Mouse (Mus musculus): ENCODE data around the gene Sdccag8.

Gene Sdccag8

DNA sequence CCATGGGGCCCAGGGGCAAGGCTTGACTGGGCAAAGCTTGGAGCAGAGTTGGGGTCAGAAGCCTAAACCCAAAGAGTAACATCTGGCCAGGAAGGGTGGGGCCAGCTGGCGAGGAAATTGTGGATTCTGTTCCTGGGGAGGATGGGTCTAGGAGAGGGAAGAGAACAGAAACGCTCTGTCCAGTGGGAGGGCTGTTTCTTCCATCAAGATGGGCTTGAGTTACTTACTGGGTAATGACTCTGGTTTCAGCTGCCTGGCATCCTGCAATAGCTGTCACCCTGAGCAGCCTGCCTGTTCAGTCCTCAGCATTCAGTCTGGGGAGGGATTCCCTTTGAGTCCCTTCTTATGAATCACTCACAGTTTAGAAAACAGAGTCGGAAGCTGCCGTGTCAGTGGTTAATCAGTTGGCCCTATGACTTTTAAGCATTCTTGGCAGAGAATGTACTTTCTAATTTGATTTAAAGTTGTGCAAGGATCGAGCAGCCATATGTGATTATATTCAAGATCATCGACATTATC is 200.5 kb downstream of the Sdccag8 start:
- no peak for DNase-seq

DNA sequence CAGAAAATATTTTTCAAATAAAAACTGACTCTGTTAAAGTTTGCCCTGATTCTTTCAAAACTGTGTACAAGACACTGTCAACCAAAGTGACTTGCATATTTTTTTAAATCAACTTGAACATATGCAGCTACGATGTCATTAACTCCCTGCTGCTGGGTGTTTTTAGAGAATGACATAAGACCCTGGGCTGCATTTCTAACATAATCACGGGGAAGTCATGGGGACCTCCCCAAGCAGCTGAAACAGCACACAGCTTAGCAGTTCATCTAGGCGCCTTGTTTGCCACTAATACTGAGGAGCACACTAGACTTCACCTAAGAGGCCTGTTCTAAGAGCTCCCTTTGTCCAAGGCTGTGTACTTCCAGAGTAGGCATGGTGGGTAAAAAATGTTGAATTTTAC is 201.5 kb downstream of the Sdccag8 start:
- no peak for DNase-seq

DNA sequence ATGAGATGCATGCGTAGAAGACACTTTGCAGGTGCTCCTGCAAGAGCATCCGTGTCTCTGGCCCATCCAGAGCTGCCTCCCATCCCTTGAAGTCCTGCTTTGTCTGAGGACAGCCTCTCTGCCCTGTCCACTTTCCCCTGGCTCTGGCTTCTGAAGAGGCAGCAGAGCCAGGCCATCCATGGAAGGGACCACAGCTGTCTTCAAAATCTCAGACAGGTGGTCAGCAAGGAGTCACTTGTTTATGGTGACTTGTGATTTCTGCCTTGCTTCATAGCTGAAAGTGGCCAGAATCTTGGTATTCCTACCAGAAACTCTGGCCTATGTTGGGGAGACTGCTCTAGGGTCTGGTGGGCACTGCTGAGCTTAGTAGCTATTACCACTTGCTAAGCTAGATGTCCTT is 202.3 kb downstream of the Sdccag8 start:
- no peak for DNase-seq

DNA sequence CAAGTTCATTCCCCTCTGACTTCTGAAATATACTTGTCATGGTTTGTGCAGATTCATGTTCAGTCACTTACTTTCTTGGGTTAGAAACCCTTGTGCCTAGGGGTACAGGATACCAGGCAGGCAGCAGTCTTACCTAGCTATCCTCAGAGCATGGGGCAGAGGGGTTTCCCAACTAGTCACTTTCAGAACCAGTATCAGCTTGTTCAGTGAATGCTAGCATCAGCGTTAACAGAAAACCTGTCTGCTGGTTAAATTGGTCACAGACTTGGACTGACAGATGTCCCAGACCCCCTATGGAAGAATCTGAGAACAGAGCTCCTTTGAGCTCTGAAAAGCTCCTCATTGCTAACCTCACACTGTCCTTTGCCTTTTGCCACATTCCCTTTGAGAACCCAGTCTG is 204.3 kb downstream of the Sdccag8 start:
- DNase-seq: no peak

DNA sequence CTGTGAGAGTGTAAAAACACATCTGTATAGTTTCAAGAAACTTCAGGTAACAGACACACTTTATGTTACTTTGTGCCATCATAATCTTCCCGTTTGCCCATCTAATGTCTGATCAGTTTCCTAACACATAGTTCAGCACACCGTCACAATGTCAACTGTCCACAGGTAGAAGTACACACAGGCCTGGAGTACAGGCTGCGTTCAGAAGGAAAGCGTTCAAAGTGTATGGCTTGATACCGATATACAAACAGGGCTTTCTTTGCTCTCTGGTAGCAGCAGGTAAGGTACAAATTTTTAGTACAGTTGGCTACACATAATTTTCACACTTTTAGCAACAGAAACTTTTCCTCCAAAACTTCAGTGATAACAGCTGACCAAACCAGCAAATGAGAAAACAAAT is 205.2 kb downstream of the Sdccag8 start:
- DNase-seq: no peak

DNA sequence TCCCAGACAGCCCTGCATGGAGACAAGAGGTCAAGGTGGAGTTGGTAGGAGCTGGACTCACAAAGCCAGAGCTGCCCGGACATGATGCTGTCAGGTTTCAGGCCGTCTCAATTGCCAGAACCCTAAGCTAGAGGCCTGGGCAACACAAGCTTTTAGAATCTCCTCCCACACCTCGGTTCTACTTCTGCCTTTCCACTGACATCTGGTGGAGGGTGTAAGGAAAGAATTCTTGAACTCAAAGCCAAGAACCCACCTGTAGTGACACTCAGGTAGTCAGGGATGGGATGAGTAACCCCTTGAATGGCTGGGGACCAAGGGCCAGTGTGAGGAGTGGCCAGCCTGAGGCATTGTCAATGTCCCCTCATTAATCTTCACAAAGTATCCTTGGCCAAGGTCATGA is 208.3 kb downstream of the Sdccag8 start:
- DNase-seq: no peak

DNA sequence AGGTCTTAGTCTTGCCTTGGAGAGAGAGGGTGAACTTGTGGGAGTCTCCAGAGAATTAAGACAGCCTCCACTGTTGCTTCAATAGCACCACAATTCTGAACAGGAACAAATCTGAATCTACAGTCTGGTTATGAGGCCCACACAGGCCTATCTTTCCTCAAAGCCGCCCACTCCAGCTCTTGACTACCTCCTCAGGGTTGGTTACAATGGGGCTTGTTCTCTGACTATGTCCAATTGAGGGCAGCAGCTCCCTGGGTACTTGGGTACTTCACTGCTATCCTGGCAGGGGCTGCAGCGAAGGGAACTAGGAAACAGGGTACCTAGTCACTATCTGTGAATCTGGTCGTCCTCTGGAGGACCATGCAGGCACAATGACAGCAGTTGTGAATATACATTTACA is 213.2 kb downstream of the Sdccag8 start:
- no peak for DNase-seq

DNA sequence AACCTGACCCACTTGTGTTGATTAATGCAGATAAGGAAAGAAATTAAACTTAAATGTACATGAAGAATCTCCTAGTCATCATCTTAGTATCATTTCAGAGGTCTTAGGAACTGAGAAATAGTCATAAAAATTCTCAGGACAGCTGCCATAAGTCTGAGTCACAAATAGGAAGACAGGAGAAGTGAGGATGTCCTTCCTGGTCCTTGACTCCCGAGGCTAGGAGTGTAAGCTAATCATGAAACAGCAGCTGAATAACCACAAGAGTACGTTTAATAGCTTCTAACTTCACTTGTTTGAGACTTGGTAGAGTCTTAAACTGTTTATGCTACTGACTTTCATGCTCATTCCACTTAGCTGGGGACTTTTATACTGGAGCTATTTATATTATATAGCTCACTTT is 214.6 kb downstream of the Sdccag8 start:
- DNase-seq: no peak

DNA sequence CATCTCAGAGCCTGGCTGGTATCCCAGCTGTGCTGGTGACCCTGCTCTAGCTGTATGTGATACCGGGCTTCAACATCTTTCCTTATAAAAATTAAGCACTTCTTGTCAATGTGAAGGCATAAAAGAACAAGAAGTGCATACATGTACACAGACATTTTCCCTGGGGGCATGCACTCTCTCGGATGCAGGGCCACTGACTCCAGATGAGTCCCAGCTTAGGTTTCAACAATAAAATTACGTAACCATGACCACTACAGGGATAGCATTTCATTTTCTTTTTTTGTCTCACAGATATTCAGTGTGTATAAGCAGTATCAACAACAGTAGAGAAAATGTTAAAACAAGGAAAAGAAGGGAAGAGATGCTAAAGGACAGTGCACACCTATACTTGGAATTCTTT is 216.2 kb downstream of the Sdccag8 start:
- DNase-seq: no peak

DNA sequence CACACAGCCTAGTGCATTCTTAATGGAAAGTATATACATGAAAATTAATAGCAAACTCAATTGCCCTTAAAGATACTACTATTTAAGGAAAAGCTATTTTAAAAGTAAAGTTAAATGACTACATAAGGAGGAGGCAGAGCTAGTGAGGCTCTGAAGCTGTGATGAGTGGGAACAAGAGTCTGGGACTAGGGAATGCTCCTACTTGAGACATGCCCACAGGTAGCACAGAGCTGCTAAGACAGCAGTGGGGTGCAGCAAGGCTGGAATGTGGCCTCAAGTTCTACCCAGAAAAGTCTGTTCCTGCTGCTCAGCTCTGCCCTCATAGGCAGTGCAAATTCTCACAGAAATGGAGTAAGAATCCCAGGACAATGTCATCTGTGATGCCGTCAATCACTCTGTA is 216.7 kb downstream of the Sdccag8 start:
- no peak for DNase-seq

DNA sequence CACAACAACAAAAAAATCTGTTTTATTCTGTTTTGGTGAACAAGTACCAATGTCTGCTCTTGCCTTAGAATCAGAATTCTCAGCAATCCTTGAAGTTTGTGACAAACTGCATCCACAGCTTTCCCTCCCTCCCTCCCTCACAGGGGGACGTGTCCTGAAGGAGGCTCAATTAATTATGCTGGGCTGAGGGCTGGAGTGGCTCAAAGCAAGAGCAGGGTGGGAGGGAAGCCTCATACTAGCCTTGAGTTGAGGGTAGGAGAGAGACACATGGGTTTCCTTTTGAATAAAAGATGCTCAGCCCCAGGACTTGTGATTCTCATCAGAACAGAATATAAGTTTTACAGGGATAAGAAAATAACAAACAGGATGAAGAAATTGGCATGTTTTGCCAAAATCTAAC is 217.8 kb downstream of the Sdccag8 start:
- DNase-seq: no peak

DNA sequence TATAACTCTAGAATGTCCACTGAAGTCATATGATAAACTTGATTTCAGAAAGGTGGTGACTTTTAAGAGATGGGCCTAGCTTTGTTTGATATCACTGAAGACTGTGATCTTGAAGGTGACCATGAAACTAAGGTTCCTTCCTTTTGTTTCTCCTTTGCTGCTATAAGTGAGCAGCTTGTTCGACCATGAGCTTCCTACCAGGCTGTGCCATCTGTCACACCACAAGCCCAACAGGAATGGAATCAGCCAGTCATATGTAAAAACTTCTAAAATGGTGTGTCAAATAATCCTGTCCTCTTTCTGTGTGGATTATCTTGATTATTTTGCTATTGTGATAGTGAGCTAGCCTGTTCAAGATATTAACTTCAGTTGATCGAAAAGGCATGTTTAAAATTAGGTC is 221.0 kb downstream of the Sdccag8 start:
- no peak for DNase-seq

DNA sequence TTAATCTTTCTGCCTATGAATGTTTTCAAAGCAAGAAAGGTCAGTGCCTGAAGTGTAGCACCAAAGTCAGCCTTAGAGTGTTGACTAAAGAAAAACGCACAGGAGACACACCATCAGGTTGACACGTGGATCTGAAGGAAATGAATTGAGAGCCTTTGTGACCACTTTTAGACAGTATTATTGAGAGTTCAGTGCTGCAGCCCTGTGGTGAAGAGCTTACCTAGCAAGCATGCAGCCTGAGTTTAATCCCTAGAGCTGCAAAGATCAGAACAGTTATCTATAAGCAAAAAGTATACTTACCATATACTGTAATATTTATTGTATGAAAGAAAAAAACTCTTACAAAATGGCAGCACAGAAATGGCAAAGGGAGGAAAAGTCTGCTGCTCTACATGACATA is 223.9 kb downstream of the Sdccag8 start:
- DNase-seq: no peak

DNA sequence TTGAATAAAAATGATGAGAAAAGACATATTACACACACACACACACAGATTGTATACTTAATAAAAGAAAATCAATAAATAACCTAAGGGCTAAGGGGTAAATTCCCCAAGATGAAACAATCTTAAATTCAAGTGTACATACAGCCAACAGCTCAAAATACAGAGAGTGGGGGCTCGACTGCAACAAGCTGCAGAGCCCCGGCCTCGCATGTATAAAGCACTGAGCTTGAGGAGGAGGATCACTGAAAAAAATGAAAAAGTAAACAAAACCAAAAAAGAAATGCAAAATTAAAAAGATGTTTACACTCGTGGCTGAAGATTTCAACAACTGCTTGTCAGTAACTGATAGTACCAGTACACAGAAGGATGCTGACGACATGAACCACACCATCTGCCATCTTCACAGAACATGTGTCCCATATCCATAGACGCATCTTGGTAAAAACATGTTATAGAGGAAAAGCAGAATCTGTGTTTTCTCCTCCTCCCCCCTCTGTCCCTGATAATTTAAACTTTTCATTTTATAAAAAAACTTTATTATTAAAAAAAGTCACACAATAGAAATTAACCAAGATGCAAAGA is 224.7 kb downstream of the Sdccag8 start:
- DNase-seq: peak; percentile 51

DNA sequence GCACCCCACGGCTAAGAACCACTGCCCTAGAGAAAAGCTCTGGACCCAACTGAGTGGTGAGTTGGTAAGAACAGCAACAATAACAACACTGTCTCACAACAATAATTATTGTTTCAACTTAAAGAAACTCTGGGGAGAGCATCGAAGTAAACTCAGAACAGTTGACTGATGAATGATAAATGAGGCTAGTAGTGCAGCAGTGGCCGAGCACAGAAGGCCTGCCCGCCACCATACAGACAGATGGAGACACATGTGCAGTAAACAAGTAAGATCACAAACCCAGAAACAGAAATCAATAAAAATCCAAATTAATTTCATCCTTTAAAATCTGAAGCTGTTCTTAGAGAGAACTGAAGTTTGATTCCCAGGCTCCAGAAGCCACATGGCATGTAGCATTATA is 225.6 kb downstream of the Sdccag8 start:
- DNase-seq: no peak

DNA sequence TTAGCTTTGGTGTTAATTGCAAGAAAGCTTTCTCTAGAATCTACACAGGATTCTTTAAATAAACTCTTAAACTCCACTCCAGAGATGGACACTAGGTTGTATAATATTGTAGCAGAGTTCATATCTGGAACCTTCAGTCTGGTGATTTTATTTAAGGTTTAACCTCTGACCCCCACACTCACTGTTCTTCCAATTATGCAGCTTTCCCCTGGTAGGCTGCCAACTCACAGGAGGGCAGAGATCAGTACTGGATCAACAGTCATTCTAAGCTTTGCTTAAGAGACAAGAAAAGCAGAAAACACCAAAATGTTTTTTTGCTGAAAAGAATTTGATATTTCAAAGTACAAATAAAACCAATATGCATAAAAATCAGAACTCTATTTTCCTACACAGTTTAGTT is 231.4 kb downstream of the Sdccag8 start:
- no peak for DNase-seq

DNA sequence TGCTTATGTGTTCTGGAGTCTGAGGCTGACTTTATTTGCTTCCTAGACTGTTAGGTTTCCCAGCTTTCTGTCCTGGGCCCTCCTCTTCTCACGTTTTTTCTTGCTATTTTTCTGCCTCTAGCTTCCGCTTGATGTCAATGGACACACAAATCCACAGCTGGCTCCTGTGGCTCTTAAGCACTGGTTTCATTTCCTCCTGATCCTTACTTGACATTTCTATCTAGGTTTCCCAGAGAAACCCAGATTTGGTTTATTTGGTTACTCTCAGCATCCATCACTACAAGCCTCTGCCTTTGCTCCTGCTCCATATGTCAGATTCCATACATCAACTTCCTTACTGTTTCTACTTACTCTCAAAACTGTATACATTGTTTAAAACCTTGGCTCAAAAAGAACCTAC is 232.5 kb downstream of the Sdccag8 start:
- DNase-seq: no peak

DNA sequence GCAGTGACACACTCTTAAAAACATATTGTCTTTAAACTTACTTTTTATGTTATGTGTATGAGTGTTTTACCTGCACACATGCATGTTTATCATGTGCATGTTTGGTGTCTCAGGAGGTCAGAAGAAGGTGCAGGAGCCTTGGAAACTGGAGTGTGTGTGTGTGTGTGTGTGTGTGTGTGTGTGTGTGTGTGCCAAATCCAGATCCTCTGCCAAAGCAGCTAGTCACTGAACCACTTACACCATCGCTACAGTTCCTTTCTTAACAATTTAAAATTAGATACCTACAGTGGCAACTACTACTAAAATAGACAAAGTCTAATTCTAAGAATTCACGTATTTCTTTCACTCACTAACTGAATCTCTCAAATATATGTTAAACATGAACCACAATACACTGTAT is 234.3 kb downstream of the Sdccag8 start:
- DNase-seq: no peak

DNA sequence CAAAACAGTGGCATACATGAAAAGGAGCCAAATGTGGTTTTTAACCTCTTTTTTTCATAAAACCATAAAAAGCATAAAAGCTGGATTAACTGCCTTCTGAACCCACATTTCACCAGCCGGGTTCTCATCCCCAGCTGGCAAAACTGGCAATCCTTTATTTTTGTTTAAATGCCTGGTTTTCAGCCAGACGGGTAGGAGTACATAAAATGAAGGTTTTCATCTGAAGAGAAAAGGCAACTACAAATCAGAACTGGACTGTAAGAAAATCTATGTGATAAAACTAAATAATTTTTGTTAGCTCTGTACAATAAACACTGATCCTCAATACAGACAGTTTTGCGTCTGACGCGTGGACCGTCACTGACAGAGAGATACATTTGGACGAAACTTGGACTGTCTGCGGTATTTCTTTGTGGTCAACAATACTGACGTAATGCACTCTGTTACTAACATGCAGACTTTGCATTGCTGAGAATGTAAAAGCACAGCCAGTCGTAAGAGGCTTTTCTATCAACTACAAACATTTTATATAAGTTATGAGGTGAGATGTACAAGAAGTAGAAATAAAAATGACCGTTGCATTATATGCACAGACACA is 237.0 kb downstream of the Sdccag8 start:
- DNase-seq: peak; percentile 68

DNA sequence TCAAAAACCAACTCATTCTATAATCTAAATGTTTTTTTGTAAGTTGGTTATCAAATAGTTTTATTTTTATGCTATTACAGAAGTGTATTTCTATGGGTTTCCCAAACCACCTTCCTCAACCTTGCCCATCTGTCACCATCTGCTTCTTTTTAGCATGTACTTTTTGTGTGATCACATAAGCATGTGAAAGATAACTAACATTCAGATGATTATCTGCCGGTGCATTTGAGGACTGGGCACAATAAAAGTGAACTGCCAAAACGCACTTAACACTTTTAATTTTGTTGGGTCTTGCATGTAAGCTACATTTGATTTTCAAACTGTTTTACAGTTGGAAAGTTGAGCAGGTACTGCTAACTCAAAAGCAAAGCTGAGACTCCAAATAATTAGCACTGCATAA is 240.4 kb downstream of the Sdccag8 start:
- peak; percentile 39 for DNase-seq

DNA sequence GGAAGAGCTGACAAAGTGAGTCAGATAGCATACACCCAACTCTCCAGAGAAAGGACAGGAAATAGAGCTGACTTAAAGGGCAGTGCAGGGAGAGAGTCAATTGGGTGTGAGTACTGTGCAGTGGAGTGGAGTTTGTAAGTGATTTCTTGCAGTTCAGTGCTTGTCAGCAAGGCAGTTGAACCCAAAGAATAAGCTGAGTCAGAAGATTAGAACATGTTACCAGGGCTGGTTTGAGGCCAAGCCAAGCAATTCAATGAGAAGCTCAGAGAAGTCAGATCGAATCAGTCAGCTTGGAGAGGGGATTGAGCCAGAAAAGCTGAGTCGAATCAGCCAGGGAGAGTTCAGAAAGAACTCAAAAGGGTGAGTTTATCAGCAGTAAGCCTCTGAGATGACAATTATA is 247.3 kb downstream of the Sdccag8 start:
- no peak for DNase-seq

DNA sequence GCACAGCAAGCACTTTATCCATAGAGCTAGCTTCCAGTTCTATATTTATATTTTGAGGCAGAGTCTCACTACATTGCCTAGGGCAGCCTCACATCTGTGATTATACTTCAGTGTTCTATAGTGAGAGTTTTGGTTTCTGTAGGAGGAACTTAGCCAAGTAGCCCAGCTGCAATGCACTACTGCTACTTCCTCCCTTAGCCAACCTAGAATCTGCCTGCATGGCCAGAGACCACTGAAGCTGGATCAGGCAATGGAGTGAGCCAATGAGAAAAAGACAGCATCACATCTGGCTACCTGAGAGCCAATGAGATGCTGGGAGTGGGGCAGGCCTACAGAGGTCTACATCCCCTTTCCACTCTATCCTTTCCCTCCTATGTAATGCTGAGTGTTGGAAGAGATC is 251.3 kb downstream of the Sdccag8 start:
- no peak for DNase-seq

DNA sequence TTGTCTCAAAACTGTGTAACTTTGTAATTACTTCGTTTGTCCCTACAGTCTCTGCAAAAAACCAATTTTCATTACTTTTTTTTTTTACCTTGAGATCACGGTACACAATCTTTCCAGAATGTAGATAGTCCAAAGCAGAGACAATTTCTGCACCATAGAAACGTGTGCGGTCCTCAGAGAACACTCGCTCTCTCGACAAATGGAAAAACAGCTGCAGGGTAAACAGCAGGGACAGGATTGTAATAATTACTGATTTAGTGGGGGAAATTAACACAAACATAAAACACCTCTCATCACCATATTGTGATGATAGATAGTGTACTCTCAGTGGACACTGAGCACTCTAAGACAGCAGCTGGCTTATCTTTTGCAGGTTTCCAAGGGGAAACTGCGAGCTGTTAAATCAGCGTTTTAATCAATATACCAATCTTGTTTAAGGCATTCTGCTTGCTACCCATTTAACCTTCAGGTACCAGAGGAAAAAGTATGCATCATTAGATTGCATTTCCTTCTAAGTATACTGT is 252.7 kb downstream of the Sdccag8 start:
- DNase-seq: no peak

DNA sequence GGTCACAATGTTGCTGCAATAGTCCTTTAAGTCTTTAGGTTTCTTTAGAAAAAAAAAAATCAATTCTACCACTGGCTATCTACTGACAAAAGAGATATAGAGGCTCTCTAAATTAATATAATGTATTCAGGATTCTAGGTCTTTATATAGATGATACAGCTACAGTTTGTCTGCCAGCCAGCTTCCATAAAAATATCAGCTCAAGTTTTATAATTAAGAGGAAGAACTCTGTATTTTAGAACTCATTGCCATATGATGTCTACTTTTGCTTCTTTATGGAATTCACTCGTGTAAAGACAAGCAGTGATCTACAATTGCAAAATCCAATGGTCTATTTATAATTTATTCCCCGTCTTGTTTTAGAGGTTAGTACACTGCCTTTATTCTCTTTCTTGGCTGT is 254.7 kb downstream of the Sdccag8 start:
- DNase-seq: no peak
